Mouse (Mus musculus) intestine, embryonic 15.5 days (tissue): ENCODE results near the gene Vps11. TPM values are rescaled to one million over a fixed set of nuclear protein-coding genes. Genes with fewer than 3 reads are reported as not detected.
"Not testable (repeated sequence)": the region's sequence is repeated elsewhere in the genome, so short reads cannot be mapped to it uniquely, and the experiment has no call there.

Source experiments
- ATAC-seq: fragments of 200-750 bp; cut with Nextera tagmentation; 2 replicates; pipeline ENCODE4 v1.8.0; 2017; ENCODE audit warnings: moderate TSS enrichment, moderate library complexity
- H3K27ac ChIP-seq: fragments of 300-500 bp; sonication (generic); 2 replicates; pipeline ENCODE4 v1.5.1; 2015; ENCODE audit warnings: mild to moderate bottlenecking, inconsistent platforms
- H3K27me3 ChIP-seq: fragments of 300-500 bp; sonication (generic); replicated peaks from 2 replicates; pipeline ENCODE4 v1.6.1; 2015; ENCODE audit warnings: inconsistent platforms
- H3K36me3 ChIP-seq: fragments of 300-500 bp; sonication (generic); 2 replicates; pipeline ENCODE4 v1.6.1; 2015; ENCODE audit warnings: inconsistent platforms
- H3K4me1 ChIP-seq: fragments of 300-500 bp; sonication (generic); replicated peaks from 2 replicates; pipeline ENCODE4 v1.6.1; 2015; ENCODE audit warnings: inconsistent platforms
- H3K4me2 ChIP-seq: fragments of 300-500 bp; sonication (generic); replicated peaks from 2 replicates; pipeline ENCODE4 v1.6.1; 2015; ENCODE audit warnings: mild to moderate bottlenecking, inconsistent platforms
- H3K4me3 ChIP-seq: fragments of 300-500 bp; sonication (generic); replicated peaks from 2 replicates; pipeline ENCODE4 v1.5.1; 2015; ENCODE audit warnings: inconsistent platforms
- H3K9ac ChIP-seq: fragments of 300-500 bp; sonication (generic); 2 replicates; pipeline ENCODE4 v1.6.1; 2015; ENCODE audit warnings: inconsistent platforms
- H3K9me3 ChIP-seq: fragments of 300-500 bp; sonication (generic); 2 replicates; pipeline ENCODE4 v1.6.1; 2016; ENCODE audit warnings: inconsistent platforms
- WGBS: fragments of 180-500 bp; shearing (Covaris S2); methylation state at CpG from one replicate; pipeline ENCODE4 v1.1.7; 2015; 5-methylcytosine and 5-hydroxymethylcytosine counted together
- polyA plus RNA-seq: library from polyadenylated mRNA; unstranded; fragments of >200 nt; fragmentation: Nextera tagmentation; extraction: Ambion mirVana; gene quantifications from 2 replicates; pipeline ENCODE4 v1.2.1, GENCODE M21; 2015

Vps11 gene
- polyA plus RNA-seq, 1 experiment from 2014 or later = 30.3 TPM

DNA sequence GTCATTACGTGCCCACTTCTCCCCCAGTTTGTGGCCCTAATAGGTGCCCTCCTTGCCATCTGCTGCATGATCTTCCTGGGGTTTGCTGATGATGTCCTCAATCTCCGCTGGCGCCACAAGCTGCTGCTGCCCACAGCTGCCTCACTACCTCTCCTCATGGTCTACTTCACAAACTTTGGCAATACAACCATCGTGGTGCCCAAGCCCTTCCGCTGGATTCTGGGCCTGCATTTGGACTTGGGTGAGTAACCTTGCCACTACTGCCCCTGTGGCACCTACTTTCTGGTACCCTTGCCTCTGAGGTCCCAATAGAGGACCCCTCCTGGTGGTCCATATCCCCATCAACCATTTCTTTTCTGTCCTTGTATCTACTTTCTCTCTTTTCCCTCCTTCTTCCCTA lies 33.5 kb downstream of the Vps11 start:
- 83% methylated on average over 5 of the region's 5 CpGs for WGBS
- Histone ChIP-seq H3K4me2 (peak overlapping the region; percentile 82), H3K9me3 (no peaks in the 10 kb centered on the region), H3K27me3 (no peaks in the 10 kb centered on the region), H3K36me3 (peaks cover 19% of the 10 kb centered on the region), H3K4me1 (peaks cover 9% of the 10 kb centered on the region), H3K9ac (peak overlapping the region; percentile 94; the same call in 1 of the 2 replicates), H3K27ac (0 out of 2 replicates have a peak overlapping the region, but pooled peaks have one; percentile 95), H3K4me3 (peak overlapping the region; percentile 77)
- ATAC-seq = no peak

DNA sequence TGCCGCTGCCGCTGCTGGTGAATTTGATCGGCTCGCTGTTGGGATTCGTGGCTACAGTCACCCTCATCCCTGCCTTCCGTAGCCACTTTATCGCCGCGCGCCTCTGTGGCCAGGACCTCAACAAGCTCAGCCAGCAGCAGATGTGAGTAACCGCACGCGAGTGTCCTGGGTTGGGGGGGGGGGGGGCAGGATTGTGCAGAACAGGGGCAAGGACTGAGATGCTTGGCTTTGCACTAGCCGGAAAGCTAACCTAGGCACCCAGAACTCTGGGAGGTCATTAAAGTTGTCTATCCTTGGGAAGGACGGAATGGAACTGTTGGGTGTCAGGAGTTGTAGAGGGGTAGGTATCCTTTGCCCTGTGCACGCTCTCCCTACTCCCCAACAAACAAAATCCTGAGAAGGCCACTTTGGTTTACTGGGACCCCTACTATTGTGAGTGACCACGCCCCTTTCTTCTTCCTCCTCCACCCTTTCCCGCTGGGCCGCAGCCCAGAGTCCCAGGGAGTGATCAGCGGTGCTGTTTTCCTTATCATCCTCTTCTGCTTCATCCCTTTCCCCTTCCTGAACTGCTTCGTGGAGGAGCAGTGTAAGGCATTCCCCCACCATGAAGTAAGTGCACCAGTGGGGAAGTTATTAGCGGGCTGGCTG lies 34.3 kb downstream of the Vps11 start:
- Histone ChIP-seq H3K36me3 (peaks cover 13% of the 10 kb centered on the region), H3K9ac (peak overlapping the region; percentile 94), H3K27ac (peak overlapping the region; percentile 95), H3K4me3 (peak overlapping the region; percentile 77), H3K4me1 (peaks cover 9% of the 10 kb centered on the region), H3K9me3 (no peaks in the 10 kb centered on the region), H3K4me2 (peak overlapping the region; percentile 82), H3K27me3 (no peaks in the 10 kb centered on the region)
- peak; percentile 40 for ATAC-seq
- under 1% methylated on average over 22 of the region's 22 CpGs for WGBS

DNA sequence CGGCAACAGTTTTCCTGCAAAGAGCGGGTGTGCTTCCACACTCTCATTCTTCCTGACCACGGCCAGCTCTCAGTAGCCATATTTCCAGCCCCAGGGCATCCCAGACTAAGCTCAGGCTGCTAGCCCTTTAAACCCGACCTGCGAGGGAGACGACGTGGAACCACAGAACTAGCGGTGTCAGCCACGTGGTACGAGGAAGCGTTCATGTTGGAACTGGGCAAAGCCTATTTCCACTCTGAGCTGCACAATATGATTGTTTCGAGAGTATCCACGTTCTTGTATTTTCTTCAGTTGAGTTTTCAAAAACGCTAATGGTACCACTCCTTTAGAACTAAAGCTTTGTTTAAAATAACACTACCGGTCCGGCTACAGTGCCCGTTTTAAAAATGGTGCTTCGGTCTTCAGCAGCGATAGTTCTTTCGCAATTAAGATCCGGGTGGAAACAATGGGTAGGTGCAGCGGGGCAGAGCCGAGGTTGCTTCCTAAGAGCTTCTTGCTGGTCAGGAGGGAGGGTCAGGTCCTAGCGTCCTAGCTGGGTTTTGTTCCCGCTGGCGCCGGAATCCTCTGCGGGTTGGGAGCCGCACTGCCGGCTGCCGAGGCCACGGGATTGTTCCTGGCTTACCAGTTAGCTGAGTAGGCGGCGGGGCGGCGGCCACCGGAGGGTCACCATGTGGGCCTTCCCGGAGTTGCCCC lies 35.0 kb downstream of the Vps11 start:
- H3K4me1 ChIP-seq = peaks cover 9% of the 10 kb centered on the region
- ATAC-seq = peak; percentile 95
- H3K9me3 ChIP-seq = no peaks in the 10 kb centered on the region
- H3K4me2 ChIP-seq = peak overlapping the region; percentile 82
- H3K36me3 ChIP-seq = peaks cover 8% of the 10 kb centered on the region; the same call in 1 of the 2 replicates
- H3K27me3 ChIP-seq = no peaks in the 10 kb centered on the region
- peak overlapping the region; percentile 94 for H3K9ac ChIP-seq
- peak overlapping the region; percentile 77 for H3K4me3 ChIP-seq
- H3K27ac ChIP-seq = peak overlapping the region; percentile 95
- WGBS = under 1% methylated on average over 38 of the region's 38 CpGs

DNA sequence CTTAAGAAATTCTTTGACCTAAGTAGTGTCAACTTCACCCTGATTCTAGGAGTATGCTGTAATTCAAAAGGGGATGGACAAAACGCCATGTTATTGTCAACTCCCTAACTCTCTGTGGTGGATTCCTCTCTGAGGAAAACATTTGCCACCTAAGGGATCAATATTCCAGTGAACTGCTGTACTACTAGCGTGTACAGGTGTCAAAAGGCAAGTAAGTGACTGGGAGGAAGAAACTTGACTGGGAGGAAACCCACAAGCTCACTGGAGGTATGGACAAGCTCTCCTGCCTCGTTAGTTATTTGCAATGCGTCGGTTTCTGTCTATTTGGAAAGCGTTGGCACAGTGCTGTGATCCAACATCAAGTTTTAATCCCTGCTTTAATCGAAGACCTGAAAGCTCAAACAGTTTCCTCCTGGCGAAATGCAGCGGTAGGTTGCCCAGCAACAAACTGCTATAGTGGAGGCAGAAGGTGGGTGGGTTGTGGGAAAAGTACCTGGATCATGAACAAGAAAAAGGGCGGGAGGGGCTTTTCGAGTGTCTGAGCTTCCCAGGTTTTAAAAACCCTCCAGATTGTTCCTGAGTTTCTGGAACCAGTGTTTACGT lies 35.6 kb downstream of the Vps11 start, which contains the start of gene Dpagt1:
Dpagt1 (plus strand) TSS at position 252 of the 603 bp plus-strand sequence.
- Histone ChIP-seq H3K9ac (peak within 1 kb of the TSS; percentile 94), H3K4me1 (peaks cover 11% of the 10 kb centered on the region), H3K4me2 (peak within 1 kb of the TSS; percentile 82), H3K36me3 (peaks cover 7% of the 10 kb centered on the region; the same call in 1 of the 2 replicates), H3K9me3 (no peaks in the 10 kb centered on the region), H3K4me3 (peak within 1 kb of the TSS; percentile 77), H3K27ac (peak within 1 kb of the TSS; percentile 95), H3K27me3 (no peaks in the 10 kb centered on the region)
- peak; percentile 46 for ATAC-seq
- 1% methylated on average over 12 of the region's 12 CpGs for WGBS

DNA sequence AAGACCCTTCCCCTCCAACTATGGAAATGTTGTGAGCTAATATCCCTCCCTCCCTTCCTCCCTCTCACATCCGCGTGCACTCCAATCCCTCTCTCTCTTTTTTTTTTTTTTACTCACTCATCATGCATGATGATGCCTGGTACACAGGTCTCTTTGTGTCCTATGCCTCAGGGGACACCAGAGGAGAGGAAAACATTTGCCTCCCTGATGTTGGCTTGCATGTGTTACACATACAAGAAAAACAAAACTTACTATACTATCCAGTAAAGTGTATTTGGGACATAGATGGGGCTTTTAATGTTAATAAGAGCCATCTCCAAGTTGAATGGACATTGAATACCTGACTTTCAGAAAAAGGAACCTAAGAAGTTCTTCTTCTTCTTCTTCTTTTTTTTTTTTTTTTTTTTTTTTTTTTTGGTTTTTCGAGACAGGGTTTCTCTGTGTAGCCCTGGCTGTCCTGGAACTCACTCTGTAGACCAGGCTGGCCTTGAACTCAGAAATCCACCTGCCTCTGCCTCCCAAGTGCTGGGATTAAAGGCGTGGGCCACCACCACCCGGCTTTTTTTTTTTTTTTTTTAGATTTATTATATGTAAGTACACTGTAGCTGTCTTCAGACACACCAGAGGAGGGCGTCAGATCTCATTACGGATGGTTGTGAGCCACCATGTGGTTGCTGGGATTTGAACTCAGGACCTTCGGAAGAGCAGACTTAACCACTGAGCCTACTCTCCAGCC lies 36.3 kb downstream of the Vps11 start:
- not testable (repeated sequence) for H3K36me3 ChIP-seq, H3K9me3 ChIP-seq, ATAC-seq, H3K9ac ChIP-seq, H3K27me3 ChIP-seq
- WGBS = 62% methylated on average over 7 of the region's 8 CpGs
- Histone ChIP-seq H3K4me1 (peaks cover 15% of the 10 kb centered on the region), H3K4me2 (peak overlapping the region; percentile 82), H3K4me3 (peak overlapping the region; percentile 77; the same call in 1 of the 2 replicates), H3K27ac (peak overlapping the region; percentile 95)

DNA sequence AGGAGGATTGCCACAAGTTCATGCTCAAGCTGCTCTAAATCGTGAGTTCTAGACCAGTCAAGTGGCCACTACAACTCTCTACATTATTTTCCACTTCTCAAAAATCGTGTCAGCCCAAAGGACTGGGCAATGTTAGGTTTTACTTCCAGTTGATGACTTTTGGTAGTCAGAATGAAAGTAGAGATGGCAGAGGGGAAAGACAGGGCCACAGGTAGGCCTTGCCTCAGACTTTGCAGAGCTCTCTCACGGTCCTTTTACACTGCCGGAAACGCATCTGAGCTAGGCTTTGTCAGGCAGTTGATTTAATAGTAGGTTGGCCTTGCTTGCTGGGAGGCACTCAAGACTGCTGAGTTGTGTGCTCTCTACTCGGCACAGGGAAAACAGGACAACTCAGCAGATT lies 37.3 kb downstream of the Vps11 start:
- 76% methylated on average over 6 of the region's 6 CpGs for WGBS
- Histone ChIP-seq H3K4me2 (no peak overlapping the region), H3K9me3 (no peaks in the 10 kb centered on the region), H3K4me3 (no peak overlapping the region), H3K27ac (no peak overlapping the region), H3K36me3 (no peaks in the 10 kb centered on the region), H3K9ac (no peak overlapping the region), H3K4me1 (peaks cover 17% of the 10 kb centered on the region), H3K27me3 (no peaks in the 10 kb centered on the region)
- no peak for ATAC-seq

DNA sequence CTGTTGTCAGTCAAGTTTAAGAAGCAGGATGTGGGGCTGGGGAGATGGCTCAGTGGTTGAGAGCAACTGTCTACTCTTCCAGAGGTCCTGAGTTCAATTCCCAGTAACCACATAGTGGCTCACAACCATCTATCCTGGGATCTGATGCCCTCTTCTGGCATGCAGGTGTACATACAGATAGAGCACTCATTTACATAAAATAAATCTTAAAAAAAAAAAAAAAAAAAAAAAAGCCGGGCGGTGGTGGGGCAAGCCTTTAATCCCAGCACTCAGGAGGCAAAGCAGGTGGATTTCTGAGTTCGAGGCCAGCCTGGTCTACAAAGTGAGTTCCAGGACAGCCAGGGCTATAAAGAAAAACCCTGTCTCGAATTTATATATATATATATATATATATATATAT lies 37.8 kb downstream of the Vps11 start:
- not testable (repeated sequence) for H3K27ac ChIP-seq, H3K36me3 ChIP-seq, H3K9me3 ChIP-seq, ATAC-seq, H3K4me3 ChIP-seq, H3K27me3 ChIP-seq, H3K4me2 ChIP-seq, H3K9ac ChIP-seq
- 75% methylated on average over 4 of the region's 4 CpGs for WGBS
- peaks cover 22% of the 10 kb centered on the region for H3K4me1 ChIP-seq

DNA sequence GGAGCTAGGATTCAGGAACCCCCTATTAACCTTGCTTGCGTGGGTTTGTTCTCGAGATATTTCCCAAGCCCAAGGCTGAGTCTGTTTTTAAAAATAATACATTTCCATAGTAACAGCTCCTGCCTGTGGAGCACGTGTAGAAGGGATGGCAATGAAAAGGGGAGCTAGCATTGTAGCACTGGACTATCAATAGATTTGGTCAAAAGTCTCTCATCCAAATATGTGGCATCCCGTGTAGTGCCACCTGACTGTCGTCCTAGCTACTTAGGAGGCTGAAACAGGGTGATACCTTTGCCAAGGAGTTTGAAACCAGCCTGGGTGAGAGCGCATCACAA lies 40.7 kb downstream of the Vps11 start:
- Histone ChIP-seq H3K27me3 (no peaks in the 10 kb centered on the region), H3K27ac (peak overlapping the region; percentile 38; the same call in 1 of the 2 replicates), H3K4me3 (peak overlapping the region; percentile 97), H3K36me3 (0 out of 2 replicates have a peak, but pooled peaks cover 5% of the 10 kb centered on the region), H3K4me1 (peaks cover 25% of the 10 kb centered on the region), H3K9ac (peak overlapping the region; percentile 32), H3K9me3 (no peaks in the 10 kb centered on the region), H3K4me2 (peak overlapping the region; percentile 86)
- peak; percentile 11; the same call in 1 of the 2 replicates for ATAC-seq
- WGBS = 22% methylated on average over 6 of the region's 6 CpGs

DNA sequence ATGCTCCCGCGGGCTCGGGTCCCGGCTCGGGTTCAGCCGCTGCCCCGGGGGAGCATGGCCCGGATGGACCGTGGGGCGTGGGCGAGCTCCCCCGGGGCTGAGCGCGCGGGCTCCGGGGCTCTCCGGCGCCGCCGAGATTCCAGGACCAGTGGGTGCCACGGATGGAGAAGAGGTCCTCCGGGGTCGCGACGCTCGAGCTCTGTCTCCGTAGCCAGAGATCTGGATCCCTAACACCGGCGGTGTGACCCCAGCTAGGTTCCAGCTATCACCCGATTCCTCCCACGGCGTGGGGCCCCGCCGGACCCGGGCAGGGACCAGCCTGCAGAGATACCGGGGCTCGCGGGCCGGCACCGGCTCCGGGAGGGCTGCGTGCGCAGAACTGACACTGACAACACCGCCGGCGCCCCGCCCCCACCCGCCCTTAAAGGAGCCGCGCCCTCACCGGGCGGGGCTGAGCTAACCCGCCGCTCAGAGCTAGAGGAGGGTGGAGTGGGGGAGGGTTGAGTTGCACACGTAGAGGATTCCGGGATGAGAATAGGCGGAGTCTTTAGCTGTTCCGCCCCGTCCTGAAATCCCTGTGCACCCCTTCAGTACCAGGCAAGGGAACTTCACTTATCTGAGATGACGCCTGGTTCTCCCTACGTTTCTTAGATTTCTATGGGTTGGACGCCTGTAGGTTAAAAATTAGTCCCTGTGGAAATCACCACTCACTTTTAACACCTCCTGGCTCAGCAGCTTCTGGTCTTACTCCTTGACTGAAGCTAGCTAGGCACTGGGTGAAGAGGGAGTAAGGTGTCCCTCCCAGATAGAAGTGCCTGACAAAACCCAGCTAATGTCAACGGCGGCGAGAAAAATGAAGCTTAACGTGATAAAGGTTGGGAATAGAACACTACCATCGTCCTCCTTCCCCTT lies 41.3 kb downstream of the Vps11 start, which contains the start of gene C2cd2l:
C2cd2l (minus strand) TSS at position 399 of the 912 bp plus-strand sequence.
- H3K9me3 ChIP-seq = no peaks in the 10 kb centered on the region
- ATAC-seq = peak; percentile 97
- H3K9ac ChIP-seq = peak within 1 kb of the TSS; percentile 83
- H3K36me3 ChIP-seq = peaks cover 8% of the 10 kb centered on the region
- under 1% methylated on average over 67 of the region's 67 CpGs for WGBS
- peak within 1 kb of the TSS; percentile 86 for H3K4me2 ChIP-seq
- H3K4me3 ChIP-seq = peak within 1 kb of the TSS; percentile 97
- H3K27me3 ChIP-seq = no peaks in the 10 kb centered on the region
- peaks cover 25% of the 10 kb centered on the region for H3K4me1 ChIP-seq
- H3K27ac ChIP-seq = peak within 1 kb of the TSS; percentile 55

DNA sequence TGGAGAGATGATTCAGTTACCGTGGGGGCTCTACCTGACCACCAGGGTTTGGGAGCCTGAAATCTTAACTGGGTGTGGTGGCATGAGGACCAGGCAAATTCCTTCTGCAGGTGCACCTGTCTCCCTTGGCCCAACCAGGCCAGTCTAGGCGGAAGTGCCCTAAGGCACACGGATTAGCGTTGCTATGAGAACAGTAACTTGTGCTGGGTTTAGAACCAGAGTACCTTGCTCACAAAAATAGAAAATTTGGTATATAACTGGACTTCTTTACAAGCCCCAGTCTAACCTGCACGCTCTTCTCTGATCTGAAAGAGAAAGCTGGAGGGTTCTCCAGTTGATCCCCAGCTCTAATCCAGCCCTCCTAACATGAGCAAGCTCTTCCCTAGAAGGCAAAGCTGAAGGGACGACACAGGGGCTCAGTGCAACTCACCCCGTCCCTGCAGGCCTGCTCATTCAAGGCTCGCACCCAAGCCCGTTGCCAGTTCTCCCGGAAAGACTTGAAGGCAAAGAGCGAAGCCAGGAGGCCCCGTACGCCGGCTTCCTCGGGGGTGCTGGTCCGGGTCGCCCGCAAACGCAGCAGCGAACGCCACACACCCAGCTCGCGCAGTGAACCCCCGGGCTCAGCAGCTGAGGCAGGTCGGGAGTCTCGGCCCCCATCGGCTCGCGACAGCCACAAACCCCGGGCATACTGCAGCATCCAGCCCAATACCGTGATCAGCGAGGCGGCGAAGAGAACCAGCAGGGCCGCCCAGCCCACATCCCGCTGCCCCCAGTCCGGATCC lies 42.2 kb downstream of the Vps11 start:
- Histone ChIP-seq H3K27me3 (no peaks in the 10 kb centered on the region), H3K9ac (peak overlapping the region; percentile 83), H3K4me3 (peak overlapping the region; percentile 97), H3K4me1 (peaks cover 25% of the 10 kb centered on the region), H3K27ac (peak overlapping the region; percentile 55), H3K9me3 (no peaks in the 10 kb centered on the region), H3K4me2 (peak overlapping the region; percentile 86), H3K36me3 (peaks cover 12% of the 10 kb centered on the region)
- 3% methylated on average over 37 of the region's 37 CpGs for WGBS
- peak; percentile 1; the same call in 1 of the 2 replicates for ATAC-seq

DNA sequence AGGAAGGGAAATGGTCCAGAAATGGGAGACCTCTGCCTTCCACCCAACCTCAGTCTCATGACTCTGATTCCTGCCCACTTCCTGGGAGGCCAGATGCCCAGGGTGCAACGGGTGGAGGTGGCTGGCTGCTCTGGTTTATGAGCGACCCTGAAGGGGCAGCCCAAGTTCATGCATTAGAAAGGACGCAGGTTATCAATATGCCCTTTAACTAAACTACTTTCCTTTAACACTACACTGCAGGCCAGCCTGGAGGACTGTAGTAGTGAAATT lies 42.7 kb downstream of the Vps11 start:
- H3K9me3 ChIP-seq = no peaks in the 10 kb centered on the region
- H3K4me3 ChIP-seq = peak overlapping the region; percentile 97
- H3K4me1 ChIP-seq = peaks cover 25% of the 10 kb centered on the region
- ATAC-seq = no peak
- peak overlapping the region; percentile 86 for H3K4me2 ChIP-seq
- no peaks in the 10 kb centered on the region for H3K27me3 ChIP-seq
- H3K27ac ChIP-seq = peak overlapping the region; percentile 55
- 26% methylated on average over 3 of the region's 3 CpGs for WGBS
- peak overlapping the region; percentile 83 for H3K9ac ChIP-seq
- peaks cover 16% of the 10 kb centered on the region for H3K36me3 ChIP-seq
